Mouse (Mus musculus) kidney, embryonic 14.5 days (tissue): ENCODE measurements at regions not wholly inside any gene's neighbourhood (a gene's known extent, or its start where the extent isn't known, plus 50 kb on each side); places are given as distances from the start of the nearest gene placed in this dataset.

Source experiments
- ATAC-seq: fragments of 200-750 bp; cut with Nextera tagmentation; 2 replicates; pipeline ENCODE4 v1.8.0; 2017; ENCODE audit warnings: moderate number of reproducible peaks, mild to moderate bottlenecking, moderate TSS enrichment, moderate library complexity; ENCODE audit not compliant: low FRiP score, low TSS enrichment
- H3K27ac ChIP-seq: fragments of 300-500 bp; sonication (generic); 2 replicates; pipeline ENCODE4 v1.5.1; 2014; ENCODE audit warnings: low read depth, mild to moderate bottlenecking, low read length, moderate library complexity, mixed read lengths
- H3K27me3 ChIP-seq: fragments of 300-500 bp; sonication (generic); 2 replicates; pipeline ENCODE4 v1.6.1; 2014; ENCODE audit warnings: mild to moderate bottlenecking, low read length; ENCODE audit not compliant: control insufficient read depth, insufficient read depth
- H3K36me3 ChIP-seq: fragments of 300-500 bp; sonication (generic); 2 replicates; pipeline ENCODE4 v1.6.1; 2014; ENCODE audit warnings: low read length, mixed read lengths; ENCODE audit not compliant: control insufficient read depth, insufficient read depth
- H3K4me1 ChIP-seq: fragments of 300-500 bp; sonication (generic); 2 replicates; pipeline ENCODE4 v1.6.1; 2014; ENCODE audit warnings: low read length, mixed read lengths; ENCODE audit not compliant: control insufficient read depth, insufficient read depth
- H3K4me2 ChIP-seq: fragments of 300-500 bp; sonication (generic); replicated peaks from 2 replicates; pipeline ENCODE4 v1.6.1; 2014; ENCODE audit warnings: low read depth, mild to moderate bottlenecking, low read length
- H3K4me3 ChIP-seq: fragments of 300-500 bp; sonication (generic); 2 replicates; pipeline ENCODE4 v1.5.1; 2014; ENCODE audit warnings: mild to moderate bottlenecking, low read length
- H3K9ac ChIP-seq: fragments of 300-500 bp; sonication (generic); 2 replicates; pipeline ENCODE4 v1.6.1; 2014; ENCODE audit warnings: low read depth, mild to moderate bottlenecking, low read length, moderate library complexity
- H3K9me3 ChIP-seq: fragments of 300-500 bp; sonication (generic); 2 replicates; pipeline ENCODE4 v1.6.1; 2016; ENCODE audit warnings: low read length; ENCODE audit not compliant: control insufficient read depth
- WGBS: fragments of 180-500 bp; shearing (Covaris S2); extraction: QIAGEN DNeasy Blood & Tissue Kit; methylation state at CpG from one replicate; pipeline ENCODE4 v1.1.7; 2014; 5-methylcytosine and 5-hydroxymethylcytosine counted together

- Histone ChIP-seq H3K4me3 (no peak overlapping the region), H3K27ac (no peak overlapping the region), H3K36me3 (no peaks in the 10 kb centered on the region), H3K4me2 (no peak overlapping the region), H3K27me3 (no peaks in the 10 kb centered on the region), H3K9me3 (no peaks in the 10 kb centered on the region), H3K4me1 (no peaks in the 10 kb centered on the region), H3K9ac (no peak overlapping the region)
- no peak for ATAC-seq
- whole genome bisulfite sequencing, result 71% methylated on average over 1 of the region's 1 CpGs
Observed at GRCm38 (mm10) chr8:80290311-80290710, 203.3 kb upstream of the Gypa start.

GRCm38 (mm10) chr8:80289282-80289681 is 204.3 kb upstream of the Gypa start:
- H3K27ac ChIP-seq, result no peak overlapping the region
- H3K4me3 ChIP-seq, result no peak overlapping the region
- H3K9me3 ChIP-seq, result no peaks in the 10 kb centered on the region
- no peak overlapping the region for H3K4me2 ChIP-seq
- H3K27me3 ChIP-seq, result no peaks in the 10 kb centered on the region
- H3K4me1 ChIP-seq, result no peaks in the 10 kb centered on the region
- WGBS, result 81% methylated on average over 6 of the region's 6 CpGs
- no peaks in the 10 kb centered on the region for H3K36me3 ChIP-seq
- H3K9ac ChIP-seq, result no peak overlapping the region
- no peak for ATAC-seq

GRCm38 (mm10) chr8:80268910-80269460 is 211.2 kb upstream of the Hhip start:
- Histone ChIP-seq H3K36me3 (no peaks in the 10 kb centered on the region), H3K4me1 (no peaks in the 10 kb centered on the region), H3K4me2 (no peak overlapping the region), H3K4me3 (no peak overlapping the region), H3K9me3 (no peaks in the 10 kb centered on the region), H3K27me3 (no peaks in the 10 kb centered on the region; the same call in 1 of the 2 replicates), H3K27ac (no peak overlapping the region), H3K9ac (no peak overlapping the region)
- peak; percentile 77 for ATAC-seq
- 22% methylated on average over 7 of the region's 7 CpGs for WGBS

- no peak overlapping the region for H3K4me2 ChIP-seq
- H3K27ac ChIP-seq, result no peak overlapping the region
- 74% methylated on average over 2 of the region's 2 CpGs for WGBS
- H3K4me3 ChIP-seq, result no peak overlapping the region
- no peaks in the 10 kb centered on the region for H3K36me3 ChIP-seq
- H3K27me3 ChIP-seq, result no peaks in the 10 kb centered on the region
- no peaks in the 10 kb centered on the region for H3K4me1 ChIP-seq
- no peak overlapping the region for H3K9ac ChIP-seq
- ATAC-seq, result no peak
- H3K9me3 ChIP-seq, result no peaks in the 10 kb centered on the region
Observed at GRCm38 (mm10) chr8:80264915-80265314, 207.1 kb upstream of the Hhip start.

GRCm38 (mm10) chr8:80263468-80263945 is 205.7 kb upstream of the Hhip start:
- no peaks in the 10 kb centered on the region for H3K4me1 ChIP-seq
- no peaks in the 10 kb centered on the region for H3K27me3 ChIP-seq
- no peaks in the 10 kb centered on the region for H3K36me3 ChIP-seq
- no peak overlapping the region for H3K27ac ChIP-seq
- no peak overlapping the region for H3K9ac ChIP-seq
- no peaks in the 10 kb centered on the region for H3K9me3 ChIP-seq
- H3K4me2 ChIP-seq, result no peak overlapping the region
- H3K4me3 ChIP-seq, result no peak overlapping the region
- no peak for ATAC-seq
- 33% methylated on average over 11 of the region's 11 CpGs for WGBS

GRCm38 (mm10) chr8:80262911-80263310 is 205.1 kb upstream of the Hhip start:
- H3K4me2 ChIP-seq, result no peak overlapping the region
- no peaks in the 10 kb centered on the region for H3K9me3 ChIP-seq
- no peak overlapping the region for H3K9ac ChIP-seq
- ATAC-seq, result no peak
- no peaks in the 10 kb centered on the region for H3K36me3 ChIP-seq
- H3K27ac ChIP-seq, result no peak overlapping the region
- H3K4me3 ChIP-seq, result no peak overlapping the region
- H3K27me3 ChIP-seq, result no peaks in the 10 kb centered on the region
- WGBS, result 77% methylated on average over 3 of the region's 3 CpGs
- H3K4me1 ChIP-seq, result no peaks in the 10 kb centered on the region

GRCm38 (mm10) chr8:80253541-80253940 is 195.7 kb upstream of the Hhip start:
- Histone ChIP-seq H3K4me3 (no peak overlapping the region), H3K27ac (no peak overlapping the region), H3K36me3 (no peaks in the 10 kb centered on the region), H3K27me3 (no peaks in the 10 kb centered on the region), H3K9ac (no peak overlapping the region), H3K4me1 (no peaks in the 10 kb centered on the region), H3K4me2 (no peak overlapping the region), H3K9me3 (no peaks in the 10 kb centered on the region)
- 11% methylated on average over 4 of the region's 4 CpGs for WGBS
- no peak for ATAC-seq

- Histone ChIP-seq H3K36me3 (no peaks in the 10 kb centered on the region), H3K9me3 (no peaks in the 10 kb centered on the region), H3K27me3 (no peaks in the 10 kb centered on the region), H3K4me2 (no peak overlapping the region), H3K9ac (no peak overlapping the region), H3K27ac (no peak overlapping the region), H3K4me3 (no peak overlapping the region), H3K4me1 (no peaks in the 10 kb centered on the region)
- no peak for ATAC-seq
- WGBS, result 49% methylated on average over 3 of the region's 3 CpGs
Observed at GRCm38 (mm10) chr8:80251595-80251994, 193.8 kb upstream of the Hhip start.

GRCm38 (mm10) chr8:80250305-80251161 is 192.7 kb upstream of the Hhip start:
- no peaks in the 10 kb centered on the region for H3K4me1 ChIP-seq
- H3K27ac ChIP-seq, result no peak overlapping the region
- 88% methylated on average over 7 of the region's 7 CpGs for WGBS
- H3K4me2 ChIP-seq, result no peak overlapping the region
- no peak overlapping the region for H3K9ac ChIP-seq
- no peaks in the 10 kb centered on the region for H3K27me3 ChIP-seq
- H3K4me3 ChIP-seq, result no peak overlapping the region
- no peak for ATAC-seq
- no peaks in the 10 kb centered on the region for H3K9me3 ChIP-seq
- H3K36me3 ChIP-seq, result no peaks in the 10 kb centered on the region
